Mouse (Mus musculus) stomach, embryonic 15.5 days (tissue): ENCODE measurements around the gene 6720489N17Rik. TPM values are rescaled to one million over a fixed set of nuclear protein-coding genes. Genes with fewer than 3 reads are reported as not detected.
A peak's percentile ranks its signal among the peaks of the same experiment; 100 is the strongest.
"Not testable (repeated sequence)": the region's sequence is repeated elsewhere in the genome, so short reads cannot be mapped to it uniquely, and the experiment has no call there.

ENCODE experiments used
- ATAC-seq: fragments of 200-750 bp; cut with Nextera tagmentation; 2 replicates; pipeline ENCODE4 v1.8.0; 2017; ENCODE audit warnings: low read depth, moderate number of reproducible peaks, moderate TSS enrichment; ENCODE audit not compliant: insufficient read depth, low FRiP score
- H3K27ac ChIP-seq: fragments of 300-500 bp; sonication (generic); 2 replicates; pipeline ENCODE4 v1.5.1; 2015; ENCODE audit warnings: mild to moderate bottlenecking, inconsistent platforms
- H3K27me3 ChIP-seq: fragments of 300-500 bp; sonication (generic); replicated peaks from 2 replicates; pipeline ENCODE4 v1.6.1; 2015; ENCODE audit warnings: inconsistent platforms
- H3K36me3 ChIP-seq: fragments of 300-500 bp; sonication (generic); 2 replicates; pipeline ENCODE4 v1.6.1; 2015; ENCODE audit warnings: inconsistent platforms
- H3K4me1 ChIP-seq: fragments of 300-500 bp; sonication (generic); 2 replicates; pipeline ENCODE4 v1.6.1; 2015; ENCODE audit warnings: inconsistent platforms
- H3K4me2 ChIP-seq: fragments of 300-500 bp; sonication (generic); 2 replicates; pipeline ENCODE4 v1.6.1; 2015; ENCODE audit warnings: mild to moderate bottlenecking, inconsistent platforms
- H3K4me3 ChIP-seq: fragments of 300-500 bp; sonication (generic); replicated peaks from 2 replicates; pipeline ENCODE4 v1.5.1; 2015; ENCODE audit warnings: inconsistent platforms
- H3K9ac ChIP-seq: fragments of 300-500 bp; sonication (generic); 2 replicates; pipeline ENCODE4 v1.6.1; 2015; ENCODE audit warnings: inconsistent platforms
- H3K9me3 ChIP-seq: fragments of 300-500 bp; sonication (generic); 2 replicates; pipeline ENCODE4 v1.6.1; 2016; ENCODE audit warnings: inconsistent platforms
- WGBS: fragments of 180-500 bp; shearing (Covaris S2); methylation state at CpG from one replicate; pipeline ENCODE4 v1.1.7; 2015; 5-methylcytosine and 5-hydroxymethylcytosine counted together
- polyA plus RNA-seq: library from polyadenylated mRNA; unstranded; fragments of >200 nt; fragmentation: Nextera tagmentation; extraction: Ambion mirVana; gene quantifications from 2 replicates; pipeline ENCODE4 v1.2.1, GENCODE M21; 2015

The 6720489N17Rik gene
- 10.3 and 13.7 TPM in 2 replicates for polyA plus RNA-seq

- H3K9me3 ChIP-seq, H3K4me1 ChIP-seq, H3K36me3 ChIP-seq, H3K27ac ChIP-seq, H3K27me3 ChIP-seq: not testable (repeated sequence)
- Histone ChIP-seq H3K9ac (peak within 1 kb of the TSS; percentile 34; the same call in 1 of the 2 replicates), H3K4me3 (peak within 1 kb of the TSS; percentile 57), H3K4me2 (peak within 1 kb of the TSS; percentile 62)
- under 1% methylated on average over 15 of the region's 15 CpGs for WGBS
- ATAC-seq = peak; percentile 100
Measured at GRCm38 (mm10) chr13:62623577-62624276, at the start of gene 6720489N17Rik. 6720489N17Rik (minus strand) TSS chr13:62624182.

GRCm38 (mm10) chr13:62653369-62653743 is 29.4 kb upstream of the 6720489N17Rik start:
- Histone ChIP-seq H3K4me2 (peak overlapping the region; percentile 56), H3K4me1 (no peaks in the 10 kb centered on the region), H3K27me3 (no peaks in the 10 kb centered on the region), H3K36me3 (no peaks in the 10 kb centered on the region), H3K27ac (no peak overlapping the region), H3K9me3 (no peaks in the 10 kb centered on the region), H3K4me3 (peak overlapping the region; percentile 67), H3K9ac (peak overlapping the region; percentile 34; the same call in 1 of the 2 replicates)
- 18% methylated on average over 8 of the region's 8 CpGs for WGBS
- peak; percentile 83 for ATAC-seq

GRCm38 (mm10) chr13:62652681-62653368 is 28.8 kb upstream of the 6720489N17Rik start:
- H3K27ac ChIP-seq, H3K36me3 ChIP-seq, H3K4me1 ChIP-seq, H3K9me3 ChIP-seq, H3K27me3 ChIP-seq: not testable (repeated sequence)
- 1% methylated on average over 16 of the region's 16 CpGs for WGBS
- ATAC-seq = peak; percentile 97
- Histone ChIP-seq H3K4me2 (peak overlapping the region; percentile 56), H3K4me3 (peak overlapping the region; percentile 67), H3K9ac (peak overlapping the region; percentile 41; the same call in 1 of the 2 replicates)

GRCm38 (mm10) chr13:62627071-62627470 is 3.1 kb upstream of the 6720489N17Rik start:
- H3K4me1 ChIP-seq, ATAC-seq, H3K27me3 ChIP-seq, H3K27ac ChIP-seq, H3K9ac ChIP-seq, H3K4me3 ChIP-seq, H3K4me2 ChIP-seq, H3K36me3 ChIP-seq, H3K9me3 ChIP-seq: not testable (repeated sequence)
- 47% methylated on average over 1 of the region's 1 CpGs for WGBS

- H3K4me3 ChIP-seq = peak overlapping the region; percentile 57
- H3K27ac ChIP-seq, H3K9me3 ChIP-seq, H3K27me3 ChIP-seq, H3K9ac ChIP-seq, H3K4me1 ChIP-seq, H3K36me3 ChIP-seq: not testable (repeated sequence)
- WGBS = 6% methylated on average over 7 of the region's 7 CpGs
- peak overlapping the region; percentile 62 for H3K4me2 ChIP-seq
- ATAC-seq = peak; percentile 70
Measured at GRCm38 (mm10) chr13:62624277-62624665, 289 bp upstream of the 6720489N17Rik start.

GRCm38 (mm10) chr13:62617449-62617848 is 6.5 kb downstream of the 6720489N17Rik start:
- not testable (repeated sequence) for H3K9me3 ChIP-seq, H3K36me3 ChIP-seq, H3K27me3 ChIP-seq, H3K4me2 ChIP-seq, H3K4me1 ChIP-seq, ATAC-seq, H3K4me3 ChIP-seq, H3K9ac ChIP-seq, H3K27ac ChIP-seq
- WGBS = 89% methylated on average over 4 of the region's 4 CpGs

GRCm38 (mm10) chr13:62571099-62571498 is 52.9 kb downstream of the 6720489N17Rik start, which contains the start of gene Zfp934:
Zfp934 (minus strand) TSS chr13:62571199.
- not testable (repeated sequence) for H3K4me1 ChIP-seq, H3K27ac ChIP-seq, H3K4me2 ChIP-seq, ATAC-seq, H3K27me3 ChIP-seq, H3K9ac ChIP-seq, H3K9me3 ChIP-seq, H3K36me3 ChIP-seq, H3K4me3 ChIP-seq
- 86% methylated on average over 4 of the region's 6 CpGs for WGBS

GRCm38 (mm10) chr13:62561696-62562095 is 62.3 kb downstream of the 6720489N17Rik start:
- ATAC-seq, H3K36me3 ChIP-seq, H3K4me2 ChIP-seq, H3K4me1 ChIP-seq, H3K27me3 ChIP-seq, H3K9me3 ChIP-seq, H3K9ac ChIP-seq, H3K27ac ChIP-seq, H3K4me3 ChIP-seq: not testable (repeated sequence)
- WGBS = 28% methylated on average over 1 of the region's 1 CpGs

GRCm38 (mm10) chr13:62558189-62559110 is 65.5 kb downstream of the 6720489N17Rik start, which contains the start of gene Zfp935:
Zfp935 (minus strand) TSS chr13:62558511.
- ATAC-seq, H3K27me3 ChIP-seq, H3K4me1 ChIP-seq, H3K36me3 ChIP-seq, H3K27ac ChIP-seq, H3K9me3 ChIP-seq: not testable (repeated sequence)
- 3% methylated on average over 27 of the region's 27 CpGs for WGBS
- peak within 1 kb of the TSS; percentile 52 for H3K4me3 ChIP-seq
- H3K4me2 ChIP-seq = peak within 1 kb of the TSS; percentile 44
- peak within 1 kb of the TSS; percentile 16; the same call in 1 of the 2 replicates for H3K9ac ChIP-seq
